Comparison of ENCODE assay signal across 8 mouse cellular contexts in the genomic region with DNA sequence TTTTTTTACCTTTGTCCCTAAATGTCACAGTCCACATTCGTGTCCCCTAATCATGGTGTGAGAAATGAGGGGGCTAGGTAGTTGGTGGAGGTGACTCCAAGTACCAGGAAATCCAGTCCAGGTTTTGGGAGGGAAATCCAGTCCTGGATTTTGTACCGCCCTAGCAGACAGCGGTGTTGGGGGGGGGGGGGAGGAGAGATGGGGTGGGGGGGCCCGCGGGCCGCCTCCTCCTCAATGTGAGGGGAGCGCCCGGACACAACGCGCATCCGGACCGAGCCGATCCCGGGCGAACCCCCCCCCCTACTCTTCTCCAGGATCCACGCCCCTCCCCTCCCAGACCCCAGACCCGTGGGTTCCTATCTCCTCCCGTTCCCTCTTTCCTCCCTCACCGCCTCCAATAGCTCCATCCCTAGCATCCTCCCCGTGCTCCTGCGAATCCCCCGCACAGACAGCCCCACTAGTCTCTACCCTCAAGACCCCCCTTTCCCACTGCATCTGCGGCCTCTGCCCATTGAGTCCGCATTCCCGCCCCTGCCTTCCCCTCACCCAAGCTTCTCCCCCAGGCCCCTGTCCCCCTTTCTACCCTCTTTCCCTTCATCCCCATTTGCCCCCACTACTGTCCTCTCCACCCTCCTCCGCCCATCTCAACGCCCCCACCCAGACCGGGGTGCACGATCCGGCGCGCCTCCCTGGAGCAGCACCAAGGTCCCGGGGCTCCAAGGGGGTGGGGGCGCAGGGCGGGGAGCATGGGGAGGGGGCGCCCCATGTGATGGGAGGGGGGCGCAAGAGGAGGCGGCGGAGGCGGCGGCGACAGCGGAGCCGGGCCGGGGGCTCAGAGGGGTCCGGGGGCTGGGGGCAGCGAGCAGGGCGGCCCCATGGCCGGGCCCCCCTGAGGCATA. TPM values are rescaled to one million over a fixed set of nuclear protein-coding genes. Genes with fewer than 3 reads are reported as not detected.
DNase-seq lines count a peak whose midpoint lies in the region; ATAC-seq lines count a peak whose summit lies in the region.

No protein-coding gene starts in this region.

- peak overlapping the region; percentile 98 for H3K4me2 ChIP-seq in embryonic facial prominence, embryonic 11.5 days (ENCODE audit: low read depth, low read length)
- peak overlapping the region; percentile 97 for H3K4me2 ChIP-seq in hindbrain, embryonic 12.5 days (replicated peaks)
- H3K4me2 ChIP-seq in liver, embryonic 12.5 days = peak overlapping the region; percentile 77

- peaks cover 52% of the 10 kb centered on the region for H3K27me3 ChIP-seq in embryonic facial prominence, embryonic 11.5 days (ENCODE audit: control insufficient read depth, insufficient read depth, low read length)
- H3K27me3 ChIP-seq in hindbrain, embryonic 12.5 days = peaks cover 86% of the 10 kb centered on the region
- H3K27me3 ChIP-seq in liver, embryonic 12.5 days (replicated peaks) = peaks cover 89% of the 10 kb centered on the region

- H3K9ac ChIP-seq in embryonic facial prominence, embryonic 11.5 days (replicated peaks; ENCODE audit: low read length) = peak overlapping the region; percentile 50
- peak overlapping the region; percentile 93 for H3K9ac ChIP-seq in hindbrain, embryonic 12.5 days
- H3K9ac ChIP-seq in liver, embryonic 12.5 days = peak overlapping the region; percentile 24

- H3K4me1 ChIP-seq in embryonic facial prominence, embryonic 11.5 days (ENCODE audit: control insufficient read depth, insufficient read depth, low read length) = peaks cover 13% of the 10 kb centered on the region
- peaks cover 49% of the 10 kb centered on the region for H3K4me1 ChIP-seq in hindbrain, embryonic 12.5 days
- H3K4me1 ChIP-seq in liver, embryonic 12.5 days = peaks cover 75% of the 10 kb centered on the region

- WGBS in embryonic facial prominence, embryonic 11.5 days = under 1% methylated on average over 43 of the region's 49 CpGs
- 2% methylated on average over 35 of the region's 49 CpGs for WGBS in hindbrain, embryonic 12.5 days
- WGBS in liver, embryonic 12.5 days (ENCODE audit: insufficient replicate concordance) = 7% methylated on average over 42 of the region's 49 CpGs

- no peaks in the 10 kb centered on the region for H3K9me3 ChIP-seq in embryonic facial prominence, embryonic 11.5 days (replicated peaks; ENCODE audit: control insufficient read depth, low read length)
- no peaks in the 10 kb centered on the region for H3K9me3 ChIP-seq in hindbrain, embryonic 12.5 days (replicated peaks)
- no peaks in the 10 kb centered on the region for H3K9me3 ChIP-seq in liver, embryonic 12.5 days (replicated peaks)

- ATAC-seq in embryonic facial prominence, embryonic 11.5 days (replicated peaks; ENCODE audit: insufficient number of reproducible peaks, low FRiP score, low TSS enrichment, low read depth) = peak; percentile 27
- ATAC-seq in hindbrain, embryonic 12.5 days (ENCODE audit: low FRiP score) = peak; percentile 76
- ATAC-seq in liver, embryonic 12.5 days = no peak

- peak; percentile 21 for DNase-seq in ovary, postnatal 10 days (ENCODE audit: low spot score)
- no peak for DNase-seq in ovary, postnatal 14 days (ENCODE audit: low spot score)
- peak; percentile 79 for DNase-seq in embryonic facial prominence, embryonic 11.5 days (ENCODE audit: low spot score)
- DNase-seq in right cerebral cortex, postnatal 14 days = peak; percentile 68
- DNase-seq in thymus, postnatal 10 days (ENCODE audit: low spot score in 2 of 2) = no peak
- DNase-seq in urinary bladder, postnatal 36 days (ENCODE audit: low spot score in 2 of 2) = no peak

- no peaks in the 10 kb centered on the region for H3K36me3 ChIP-seq in embryonic facial prominence, embryonic 11.5 days (replicated peaks; ENCODE audit: control insufficient read depth, insufficient read depth, low read depth, low read length)
- H3K36me3 ChIP-seq in hindbrain, embryonic 12.5 days = no peaks in the 10 kb centered on the region
- H3K36me3 ChIP-seq in liver, embryonic 12.5 days = no peaks in the 10 kb centered on the region

- peak overlapping the region; percentile 63 for H3K4me3 ChIP-seq in embryonic facial prominence, embryonic 11.5 days (ENCODE audit: low read depth, low read length)
- peak overlapping the region; percentile 70 for H3K4me3 ChIP-seq in hindbrain, embryonic 12.5 days
- peak overlapping the region; percentile 53 for H3K4me3 ChIP-seq in liver, embryonic 12.5 days

- no peak overlapping the region for H3K27ac ChIP-seq in embryonic facial prominence, embryonic 11.5 days (replicated peaks; ENCODE audit: low read depth, low read length)
- H3K27ac ChIP-seq in hindbrain, embryonic 12.5 days = peak overlapping the region; percentile 76
- H3K27ac ChIP-seq in liver, embryonic 12.5 days = no peak overlapping the region

RNA-seq across cellular contexts. Expression of a gene that starts 3.8 kb away (rescaled TPM):
- 0.80 and 0.95 TPM in 2 replicates for polyA plus RNA-seq in embryonic facial prominence, embryonic 11.5 days (2014; fragmentation: Nextera tagmentation; extraction: Ambion mirVana)
- 1.7 and 2.0 TPM in 2 replicates for polyA plus RNA-seq in hindbrain, embryonic 12.5 days (2016; fragmentation: Nextera tagmentation; extraction: Ambion mirVana)
- 0.92 and 1.6 TPM in 2 replicates for polyA plus RNA-seq in liver, embryonic 12.5 days (2016; fragmentation: Nextera tagmentation; extraction: Ambion mirVana)

RNA-seq across cellular contexts. Expression of a gene that starts 8.9 kb away (rescaled TPM):
- polyA plus RNA-seq in embryonic facial prominence, embryonic 11.5 days (2014; fragmentation: Nextera tagmentation; extraction: Ambion mirVana) = 83.4 and 98.5 TPM in 2 replicates
- polyA plus RNA-seq in hindbrain, embryonic 12.5 days (2016; fragmentation: Nextera tagmentation; extraction: Ambion mirVana) = 141 and 148 TPM in 2 replicates
- 75.2 and 81.9 TPM in 2 replicates for polyA plus RNA-seq in liver, embryonic 12.5 days (2016; fragmentation: Nextera tagmentation; extraction: Ambion mirVana)

RNA-seq across cellular contexts. Expression of a gene that starts 15.6 kb away (rescaled TPM):
- 3,117 and 3,128 TPM in 2 replicates for polyA plus RNA-seq in embryonic facial prominence, embryonic 11.5 days (2014; fragmentation: Nextera tagmentation; extraction: Ambion mirVana)
- 1,725 and 1,814 TPM in 2 replicates for polyA plus RNA-seq in hindbrain, embryonic 12.5 days (2016; fragmentation: Nextera tagmentation; extraction: Ambion mirVana)
- polyA plus RNA-seq in liver, embryonic 12.5 days (2016; fragmentation: Nextera tagmentation; extraction: Ambion mirVana) = 766 and 777 TPM in 2 replicates

RNA-seq across cellular contexts. Expression of a gene that starts 18.9 kb away (rescaled TPM):
- 1.5 and 1.8 TPM in 2 replicates for polyA plus RNA-seq in embryonic facial prominence, embryonic 11.5 days (2014; fragmentation: Nextera tagmentation; extraction: Ambion mirVana)
- 5.4 and 6.1 TPM in 2 replicates for polyA plus RNA-seq in hindbrain, embryonic 12.5 days (2016; fragmentation: Nextera tagmentation; extraction: Ambion mirVana)
- 0.06 and 0.20 TPM in 2 replicates for polyA plus RNA-seq in liver, embryonic 12.5 days (2016; fragmentation: Nextera tagmentation; extraction: Ambion mirVana)

RNA-seq across cellular contexts. Expression of a gene that starts 30.9 kb away (rescaled TPM):
- not detected in 2 replicates for polyA plus RNA-seq in embryonic facial prominence, embryonic 11.5 days (2014; fragmentation: Nextera tagmentation; extraction: Ambion mirVana)
- 0.25 TPM in 1 of 2 replicates, not detected in the other for polyA plus RNA-seq in hindbrain, embryonic 12.5 days (2016; fragmentation: Nextera tagmentation; extraction: Ambion mirVana)
- polyA plus RNA-seq in liver, embryonic 12.5 days (2016; fragmentation: Nextera tagmentation; extraction: Ambion mirVana) = 0.05 and 0.10 TPM in 2 replicates

Comparison
In these comparisons a context has a peak if more than half of its experiments do, and no peak if none do; other contexts are left out.
1. DNase-seq: peak in ovary, postnatal 10 days (single experiment), embryonic facial prominence, embryonic 11.5 days (single experiment) and right cerebral cortex, postnatal 14 days (single experiment); none in ovary, postnatal 14 days (single experiment), thymus, postnatal 10 days (0 of 2) and urinary bladder, postnatal 36 days (0 of 2).
2. H3K9ac ChIP-seq: peak in every context shown above with its lines; median percentile 93 in hindbrain, embryonic 12.5 days; 50 in embryonic facial prominence, embryonic 11.5 days; 24 in liver, embryonic 12.5 days.
3. Peak in every context shown above with its lines, with median percentiles within 50 percentile points of each other: H3K4me2 ChIP-seq and H3K4me3 ChIP-seq.